Mouse (Mus musculus): ENCODE data around the gene Cdk19.

DNA sequence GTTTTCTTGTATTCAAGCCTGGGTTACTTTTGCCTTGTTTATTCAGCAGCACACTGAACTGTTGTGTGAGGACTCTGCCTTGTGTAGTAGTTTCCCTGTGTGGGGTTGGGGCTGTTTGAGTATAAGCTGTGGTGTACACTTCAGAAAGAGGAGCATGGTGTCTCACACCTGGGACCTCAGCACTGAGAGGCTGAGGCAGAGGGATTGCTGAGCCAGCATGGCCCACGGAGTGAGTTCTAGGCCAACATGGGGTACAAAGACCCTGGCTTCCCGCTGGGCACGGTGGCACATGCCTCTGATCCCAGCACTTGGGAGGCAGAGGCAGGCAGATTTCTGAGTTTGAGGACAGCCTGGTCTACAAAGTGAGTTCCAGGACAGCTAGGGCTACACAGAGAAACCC is 139.3 kb downstream of the Cdk19 start:
- no peak for TF ChIP-seq CTCF (IDR thresholded peaks at IDR 0.05; ENCODE audit: low read depth, low read length)
- no peak for TF ChIP-seq TAL1 (conservative IDR thresholded peaks at IDR 0.05; ENCODE audit: low read depth, low read length)
- no peak for TF ChIP-seq POLR2AphosphoS5 (IDR thresholded peaks at IDR 0.05; ENCODE audit: insufficient replicate concordance, low read depth, low read length)
